Mouse (Mus musculus) adipocyte (in vitro differentiated cells): ENCODE results near the gene Tbcd.
"Not testable (repeated sequence)": the region's sequence is repeated elsewhere in the genome, so short reads cannot be mapped to it uniquely, and the experiment has no call there.

Experiments used
- DNase-seq: peaks from one replicate; pipeline ENCODE4 v3.0.0-alpha.2; 2016; ENCODE audit warnings: low spot score

The Tbcd gene

DNA sequence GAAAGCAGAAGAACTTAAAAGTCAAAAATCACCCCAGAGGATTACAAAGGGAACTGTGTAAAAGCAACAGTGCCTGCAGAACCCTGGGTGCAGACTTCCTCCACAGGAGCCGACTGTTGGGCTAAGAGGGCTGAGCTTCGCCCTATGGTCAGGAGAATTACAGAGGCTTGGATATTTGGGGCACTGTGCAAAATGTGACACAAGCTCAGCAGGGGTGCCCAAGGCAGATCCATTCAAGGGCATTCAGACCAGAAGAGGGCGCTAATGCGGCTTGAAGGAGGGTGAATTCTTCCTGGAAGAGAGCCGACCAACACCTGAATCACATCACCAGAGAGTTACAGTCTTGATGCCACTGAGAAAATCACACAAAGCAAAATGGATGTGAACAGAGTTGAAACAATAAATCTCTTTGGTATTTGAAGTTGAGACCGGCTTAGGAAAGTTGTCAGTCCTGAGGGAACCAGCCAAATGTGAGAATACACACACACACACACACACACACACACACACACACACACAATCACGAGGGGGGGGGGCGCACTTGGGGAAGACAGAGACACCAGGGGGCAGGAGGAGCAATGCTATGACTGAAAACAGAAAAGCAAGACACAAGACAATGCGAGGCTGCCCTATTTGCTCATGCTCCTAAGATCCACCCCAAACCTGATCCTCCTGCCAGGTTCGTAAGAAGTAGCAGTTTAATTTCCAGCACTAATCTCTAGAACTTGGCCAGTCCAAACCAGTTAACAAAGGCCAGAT lies 201.0 kb downstream of the Tbcd start:
- DNase-seq, result peak; percentile 84

DNA sequence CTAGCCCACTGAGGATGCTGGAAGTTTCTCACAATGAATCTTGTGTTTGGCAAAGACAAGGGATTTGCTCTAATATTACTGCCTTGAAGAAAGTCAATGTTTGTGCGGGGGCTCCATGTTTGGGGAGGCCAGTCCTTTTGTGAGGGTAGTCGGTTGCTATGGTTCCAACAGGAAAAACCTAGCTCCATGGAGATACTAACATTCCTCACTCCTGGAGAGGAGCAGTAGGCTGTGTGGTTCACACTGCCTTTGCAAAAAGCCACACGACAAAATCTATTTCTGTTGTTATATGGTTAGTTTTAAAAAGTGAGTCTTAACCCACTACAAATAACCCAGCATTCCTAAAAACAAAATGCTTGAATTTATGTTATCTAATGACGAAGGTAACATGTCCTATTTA lies 201.9 kb downstream of the Tbcd start:
- DNase-seq, result no peak

DNA sequence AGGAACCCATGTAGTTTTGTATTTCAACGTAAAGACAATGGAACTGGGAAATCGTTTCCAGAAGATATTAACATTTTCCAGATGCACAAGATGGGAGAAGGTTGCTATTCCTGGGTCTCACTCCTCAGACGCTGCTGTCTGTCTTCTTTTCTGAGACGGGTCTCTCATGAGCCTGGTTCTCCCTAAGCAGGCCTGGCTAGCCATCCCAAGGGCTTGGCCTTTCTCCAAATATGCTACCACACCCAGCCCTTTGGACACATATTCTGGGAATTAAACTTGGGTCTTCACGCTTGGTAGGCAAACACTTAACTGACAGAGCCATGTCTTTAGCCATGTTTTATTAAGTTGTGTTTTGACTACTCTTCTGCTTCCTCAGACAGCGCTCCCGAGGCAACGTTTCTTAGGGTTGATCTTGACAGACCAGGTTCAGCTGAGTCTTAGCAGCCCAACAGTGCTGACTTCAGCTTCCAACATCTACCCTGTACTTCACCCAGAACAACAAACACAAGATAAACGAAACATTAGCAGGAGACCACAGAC lies 202.7 kb downstream of the Tbcd start:
- DNase-seq, result peak; percentile 43

- no peak for DNase-seq
Measured at GRCm38 (mm10) chr11:121655166-121655806, 203.5 kb downstream of the Tbcd start.

- DNase-seq, result no peak
Measured at GRCm38 (mm10) chr11:121655807-121656511, 204.2 kb downstream of the Tbcd start.

DNA sequence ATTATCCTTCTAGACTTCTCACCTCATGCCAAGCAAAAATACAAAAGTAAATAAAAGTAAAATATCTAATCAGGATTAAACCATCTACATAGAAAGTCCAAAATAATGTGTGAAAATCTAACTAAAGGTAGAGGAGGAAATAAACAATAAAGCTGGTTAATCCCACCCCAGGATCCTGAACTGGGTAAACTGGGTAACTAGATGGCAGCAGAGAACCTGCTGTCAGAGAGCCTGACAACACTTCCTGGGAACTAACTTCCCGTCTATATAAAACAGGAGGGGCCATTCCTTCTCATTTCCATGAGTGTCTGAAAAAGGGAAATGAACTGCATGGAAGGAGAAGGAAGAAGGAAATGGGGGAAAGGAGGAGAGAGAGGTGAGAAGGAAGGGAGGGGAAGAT lies 206.4 kb downstream of the Tbcd start:
- no peak for DNase-seq

DNA sequence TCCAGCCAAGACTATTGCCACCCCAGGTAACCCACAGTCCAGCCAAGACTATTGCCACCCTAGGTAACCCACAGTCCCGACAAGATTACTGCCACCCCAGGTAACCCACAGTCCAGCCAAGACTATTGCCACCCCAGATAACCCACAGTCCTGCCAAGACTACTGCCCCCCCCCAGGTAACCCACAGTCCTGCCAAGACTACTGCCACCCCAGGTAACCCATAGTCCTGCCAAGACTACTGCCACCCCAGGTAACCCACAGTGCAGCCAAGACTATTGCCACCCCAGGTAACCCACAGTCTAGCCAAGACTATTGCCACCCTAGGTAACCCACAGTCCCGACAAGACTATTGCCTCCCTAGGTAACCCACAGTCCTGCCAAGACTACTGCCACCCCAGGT lies 208.9 kb downstream of the Tbcd start:
- not testable (repeated sequence) for DNase-seq

- DNase-seq, result no peak
Measured at GRCm38 (mm10) chr11:121661116-121661515, 209.4 kb downstream of the Tbcd start.
